Mouse (Mus musculus) telencephalon, adult 2 months (tissue): ENCODE measurements around the gene Gm9639.
"Not testable (repeated sequence)": the region's sequence is repeated elsewhere in the genome, so short reads cannot be mapped to it uniquely, and the experiment has no call there.

Experiments used
- DNase-seq: peaks from one replicate; pipeline ENCODE4 v3.0.0-alpha.2; 2011; ENCODE audit warnings: low read depth, low spot score

Gene Gm9639

GRCm38 (mm10) chr10:77753448-77753847 is 41.4 kb downstream of the Gm9639 start:
- DNase-seq, result no peak

DNA sequence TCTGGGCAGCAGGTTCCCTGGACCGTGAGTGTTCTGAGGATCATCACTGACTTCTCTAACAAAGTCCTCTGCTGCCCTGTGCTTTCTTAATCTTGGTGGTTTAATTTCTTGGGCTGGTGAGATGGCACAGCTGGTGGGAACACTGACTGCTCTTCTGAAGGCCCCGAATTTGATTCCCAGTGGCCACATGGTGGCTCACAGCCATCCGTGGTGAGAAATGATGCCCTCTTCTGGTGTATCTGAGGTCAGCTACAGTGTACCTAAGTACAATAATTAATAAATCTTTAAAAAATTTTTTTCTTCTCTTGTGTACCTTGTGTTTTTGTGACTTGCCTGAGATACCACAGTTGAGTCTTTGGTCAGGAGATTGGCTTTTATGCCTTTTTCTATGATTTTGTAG is 42.6 kb downstream of the Gm9639 start:
- DNase-seq, result not testable (repeated sequence)

- DNase-seq, result not testable (repeated sequence)
Observed at GRCm38 (mm10) chr10:77751254-77751653, 43.6 kb downstream of the Gm9639 start, which contains the start of gene Gm9736. Gene Gm9736, minus strand, starts transcription at chr10:77751354.

GRCm38 (mm10) chr10:77750686-77751085 is 44.2 kb downstream of the Gm9639 start:
- not testable (repeated sequence) for DNase-seq
